ENCODE assay signal across 14 mouse cellular contexts in the genomic region with DNA sequence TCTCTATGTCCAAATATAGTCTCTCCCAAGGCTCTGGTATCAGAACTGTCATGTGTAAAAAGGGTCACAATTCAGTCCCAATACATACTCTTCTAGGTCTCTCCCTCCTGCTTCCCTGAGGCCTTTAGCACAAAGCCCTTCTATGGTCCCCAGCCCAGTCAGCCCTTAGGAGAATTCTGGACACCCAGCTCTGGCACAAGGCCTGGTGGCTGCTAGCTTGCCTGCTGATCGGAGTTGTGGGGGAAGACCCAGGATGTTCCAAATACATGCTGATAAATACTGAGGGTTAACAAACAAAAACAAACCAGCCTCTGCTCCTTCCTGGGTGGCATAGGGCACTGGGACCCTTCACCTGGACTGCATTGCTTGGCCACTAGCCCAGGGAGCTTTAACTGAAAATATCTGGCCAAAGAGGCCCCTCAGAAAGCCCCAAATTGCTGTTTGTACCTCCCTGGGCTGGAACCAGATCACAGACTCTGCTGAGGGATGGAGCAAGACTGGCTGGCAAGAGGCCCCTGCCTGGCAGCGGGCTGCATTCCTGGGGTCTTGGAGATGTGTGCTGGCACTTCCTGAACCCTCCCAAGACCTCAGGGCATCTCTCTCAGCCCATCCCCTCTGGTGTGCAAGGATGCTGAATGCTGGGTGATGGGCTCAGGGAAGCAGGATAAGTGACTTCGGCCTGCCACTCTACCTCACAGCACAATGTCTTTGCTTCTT.
DNase-seq lines count a peak whose midpoint lies in the region; ATAC-seq lines count a peak whose summit lies in the region.
"Had no signal": no experiment of that assay in that cellular context is flagged by ENCODE, and none has a peak within 500 bp of the region (broad histone marks: within the 10 kb centered on the region; RNA-seq: fewer than 3 reads in every experiment).

No protein-coding gene starts in this region.

- H3K27me3 ChIP-seq in heart, embryonic 12.5 days (replicated peaks), result no peaks in the 10 kb centered on the region
- H3K27me3 ChIP-seq: Patski had no signal

- no peak overlapping the region for H3K9ac ChIP-seq in heart, embryonic 12.5 days
- H3K9ac ChIP-seq: liver, embryonic 14.5 days had no signal

- H3K27ac ChIP-seq in heart, embryonic 12.5 days (ENCODE audit: poor library complexity, severe bottlenecking), result no peak overlapping the region
- H3K27ac ChIP-seq: limb, embryonic 10.5 days; liver, embryonic 14.5 days had no signal

- DNase-seq in heart, adult 11 months, result peak; percentile 91
- DNase-seq in lung, postnatal 10 days, result peak; percentile 35
- DNase-seq in lung, adult 18-20 months, result no peak
- DNase-seq in 3134 (ENCODE audit: extremely low read depth, insufficient read length, low spot score), result peak; percentile 81
- DNase-seq in Muller cell, postnatal 12 days (ENCODE audit: inconsistent ontology term), result peak; percentile 95
- DNase-seq in urinary bladder, postnatal 36 days (ENCODE audit: low spot score in 2 of 2), result no peak
- no peak for DNase-seq in gastrocnemius, adult 18-20 months (ENCODE audit: low spot score)
- DNase-seq: cerebellum, adult 9-10 months; gastrocnemius, postnatal 25 days; lung, postnatal 36 days had no signal

- no peak overlapping the region for H3K4me2 ChIP-seq in heart, embryonic 12.5 days

- H3K4me3 ChIP-seq in heart, embryonic 12.5 days, result no peak overlapping the region
- H3K4me3 ChIP-seq: limb, embryonic 10.5 days had no signal

- H3K4me1 ChIP-seq in heart, embryonic 12.5 days (replicated peaks), result peaks cover 11% of the 10 kb centered on the region
- H3K4me1 ChIP-seq: limb, embryonic 10.5 days had no signal

- no peaks in the 10 kb centered on the region for H3K9me3 ChIP-seq in heart, embryonic 12.5 days (replicated peaks)
- H3K9me3 ChIP-seq: limb, embryonic 10.5 days had no signal

- 78% methylated on average over 3 of the region's 3 CpGs for WGBS in heart, embryonic 12.5 days

- no peaks in the 10 kb centered on the region for H3K36me3 ChIP-seq in heart, embryonic 12.5 days
- H3K36me3 ChIP-seq: limb, embryonic 10.5 days had no signal

- no peak for ATAC-seq in heart, embryonic 12.5 days (ENCODE audit: insufficient number of reproducible peaks, low FRiP score)
- ATAC-seq: Patski had no signal

Comparison
In these comparisons a context has a peak if more than half of its experiments do, and no peak if none do; other contexts are left out.
1. DNase-seq: peak in heart, adult 11 months (single experiment), lung, postnatal 10 days (single experiment), 3134 (single experiment) and Muller cell, postnatal 12 days (single experiment); none in lung, adult 18-20 months (0 of 2), urinary bladder, postnatal 36 days (0 of 2) and gastrocnemius, adult 18-20 months (single experiment).